Mouse (Mus musculus) liver, embryonic 11.5 days (tissue): ENCODE results near the gene Dpep3. TPM values are rescaled to one million over a fixed set of nuclear protein-coding genes. Genes with fewer than 3 reads are reported as not detected.
A peak's percentile ranks its signal among the peaks of the same experiment; 100 is the strongest.
"Not testable (repeated sequence)": the region's sequence is repeated elsewhere in the genome, so short reads cannot be mapped to it uniquely, and the experiment has no call there.

Source experiments
- ATAC-seq: fragments of 200-750 bp; cut with Nextera tagmentation; replicated peaks from 2 replicates; pipeline ENCODE4 v1.8.0; 2017; ENCODE audit warnings: moderate number of reproducible peaks, mild to moderate bottlenecking, moderate TSS enrichment, moderate library complexity; ENCODE audit not compliant: low FRiP score
- DNase-seq: peaks from one replicate; pipeline ENCODE4 v3.0.0-alpha.2; 2017; ENCODE audit warnings: low spot score
- H3K27ac ChIP-seq: fragments of 300-500 bp; sonication (generic); 2 replicates; pipeline ENCODE4 v1.5.1; 2014; ENCODE audit warnings: mild to moderate bottlenecking, low read depth, low read length, control low read depth
- H3K27me3 ChIP-seq: fragments of 300-500 bp; sonication (generic); replicated peaks from 2 replicates; pipeline ENCODE4 v1.6.1; 2014; ENCODE audit warnings: low read length, mixed read lengths; ENCODE audit not compliant: control insufficient read depth, insufficient read depth
- H3K36me3 ChIP-seq: fragments of 300-500 bp; sonication (generic); 2 replicates; pipeline ENCODE4 v1.6.1; 2014; ENCODE audit warnings: mild to moderate bottlenecking, low read length, moderate library complexity, mixed read lengths; ENCODE audit not compliant: control insufficient read depth, insufficient read depth
- H3K4me1 ChIP-seq: fragments of 300-500 bp; sonication (generic); replicated peaks from 2 replicates; pipeline ENCODE4 v1.6.1; 2014; ENCODE audit warnings: low read length, mixed read lengths; ENCODE audit not compliant: control insufficient read depth, insufficient read depth
- H3K4me2 ChIP-seq: fragments of 300-500 bp; sonication (generic); 2 replicates; pipeline ENCODE4 v1.6.1; 2014; ENCODE audit warnings: mild to moderate bottlenecking, control low read depth, moderate library complexity
- H3K4me3 ChIP-seq: fragments of 300-500 bp; sonication (generic); 2 replicates; pipeline ENCODE4 v1.5.1; 2014; ENCODE audit warnings: low read depth, low read length, control low read depth
- H3K9ac ChIP-seq: fragments of 300-500 bp; sonication (generic); 2 replicates; pipeline ENCODE4 v1.6.1; 2014; ENCODE audit warnings: low read depth, low read length, control low read depth
- H3K9me3 ChIP-seq: fragments of 300-500 bp; sonication (generic); 2 replicates; pipeline ENCODE4 v1.6.1; 2016; ENCODE audit warnings: low read length, inconsistent platforms, mixed read lengths; ENCODE audit not compliant: control insufficient read depth
- WGBS: fragments of 180-500 bp; shearing (Covaris S2); extraction: QIAGEN DNeasy Blood & Tissue Kit; methylation state at CpG from one replicate; pipeline ENCODE4 v1.1.7; 2014; 5-methylcytosine and 5-hydroxymethylcytosine counted together
- polyA plus RNA-seq: library from polyadenylated mRNA; unstranded; fragments of >200 nt; fragmentation: Nextera tagmentation; extraction: Ambion mirVana; gene quantifications from 2 replicates; pipeline ENCODE4 v1.2.1, GENCODE M21; 2014

The Dpep3 gene
- not detected in 2 replicates for polyA plus RNA-seq

- no peaks in the 10 kb centered on the region for H3K36me3 ChIP-seq
- no peaks in the 10 kb centered on the region; the same call in 1 of the 2 replicates for H3K4me1 ChIP-seq
- WGBS = 93% methylated on average over 15 of the region's 15 CpGs
- no peak within 1 kb of the TSS for H3K4me3 ChIP-seq
- H3K9me3 ChIP-seq = no peaks in the 10 kb centered on the region
- ATAC-seq (no peak), DNase-seq (no peak)
- H3K4me2 ChIP-seq = no peak within 1 kb of the TSS
- no peak within 1 kb of the TSS for H3K27ac ChIP-seq
- no peak within 1 kb of the TSS for H3K9ac ChIP-seq
- no peaks in the 10 kb centered on the region for H3K27me3 ChIP-seq
These were observed at the start of gene Dpep3 for GRCm38 (mm10) chr8:105979325-105979724. Dpep3 (minus strand) TSS chr8:105979429.

DNA sequence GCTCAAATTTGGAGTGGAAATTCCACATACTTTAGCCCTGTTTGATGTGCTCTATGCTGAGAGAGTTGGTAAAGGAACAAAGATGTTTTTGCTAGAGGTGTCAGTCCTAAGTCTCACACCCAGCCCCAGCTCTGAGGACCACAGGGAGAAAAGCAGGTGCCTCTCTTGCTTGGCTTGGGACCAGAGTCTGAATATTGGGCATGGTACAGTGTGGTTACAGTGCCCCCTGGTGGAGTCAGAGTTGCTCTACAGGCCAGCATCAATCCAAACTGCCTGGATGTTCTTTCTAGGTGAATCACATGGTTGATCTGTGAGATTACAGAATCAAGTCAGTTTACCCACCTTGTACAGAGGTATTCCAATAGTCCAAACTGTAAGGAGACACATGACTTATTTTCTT is 43.3 kb upstream of the Dpep3 start:
- DNase-seq (peak; percentile 57), ATAC-seq (peak; percentile 56; the same call in 1 of the 2 replicates)
- no peaks in the 10 kb centered on the region for H3K27me3 ChIP-seq
- H3K36me3 ChIP-seq = no peaks in the 10 kb centered on the region; the same call in 1 of the 2 replicates
- 0 out of 2 replicates have a peak, but pooled peaks cover 4% of the 10 kb centered on the region for H3K4me1 ChIP-seq
- no peak overlapping the region for H3K9ac ChIP-seq
- H3K27ac ChIP-seq = no peak overlapping the region
- no peak overlapping the region for H3K4me2 ChIP-seq
- H3K4me3 ChIP-seq = no peak overlapping the region
- no peaks in the 10 kb centered on the region for H3K9me3 ChIP-seq

DNA sequence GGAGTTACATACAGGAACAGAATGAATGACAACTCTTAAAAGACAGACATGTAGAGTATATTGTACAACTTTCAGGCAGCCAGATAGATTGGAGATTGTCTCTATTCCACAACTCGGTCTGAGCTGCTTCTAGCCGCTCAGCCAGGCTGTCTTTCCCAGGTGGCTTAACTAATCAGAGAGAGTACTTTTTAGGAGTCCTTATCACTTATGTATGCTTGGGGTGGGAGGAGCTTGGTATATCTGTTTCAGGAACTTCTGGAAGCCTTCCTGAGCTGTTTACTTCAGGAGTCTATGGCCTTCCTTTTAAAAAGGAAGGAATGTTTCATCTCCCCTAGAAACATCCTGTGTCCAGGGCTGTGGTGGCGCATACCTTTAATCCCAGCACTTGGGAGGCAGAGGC is 38.8 kb upstream of the Dpep3 start:
- no peak for ATAC-seq
- no peak overlapping the region for H3K4me2 ChIP-seq
- 79% methylated on average over 3 of the region's 3 CpGs for WGBS
- no peak overlapping the region for H3K27ac ChIP-seq
- no peak overlapping the region for H3K9ac ChIP-seq
- no peaks in the 10 kb centered on the region for H3K9me3 ChIP-seq
- no peak overlapping the region for H3K4me3 ChIP-seq
- DNase-seq = no peak
- peaks cover 6% of the 10 kb centered on the region; the same call in 1 of the 2 replicates for H3K4me1 ChIP-seq
- H3K27me3 ChIP-seq = no peaks in the 10 kb centered on the region
- no peaks in the 10 kb centered on the region for H3K36me3 ChIP-seq

GRCm38 (mm10) chr8:106017130-106017529 is 37.9 kb upstream of the Dpep3 start:
- 71% methylated on average over 7 of the region's 7 CpGs for WGBS
- ATAC-seq = no peak

GRCm38 (mm10) chr8:106016284-106016683 is 37.1 kb upstream of the Dpep3 start:
- no peak for ATAC-seq
- Histone ChIP-seq H3K27ac (no peak overlapping the region), H3K36me3 (no peaks in the 10 kb centered on the region)

More at GRCm38 (mm10) chr8:106017130-106017529, 37.9 kb upstream of the Dpep3 start:
- H3K4me1 ChIP-seq = peaks cover 6% of the 10 kb centered on the region; the same call in 1 of the 2 replicates
- H3K27me3 ChIP-seq = no peaks in the 10 kb centered on the region
- no peak overlapping the region for H3K4me2 ChIP-seq
- H3K9ac ChIP-seq = no peak overlapping the region
- H3K9me3 ChIP-seq = no peaks in the 10 kb centered on the region
- H3K36me3 ChIP-seq = no peaks in the 10 kb centered on the region
- no peak overlapping the region for H3K4me3 ChIP-seq
- no peak overlapping the region for H3K27ac ChIP-seq
- no peak for DNase-seq

DNA sequence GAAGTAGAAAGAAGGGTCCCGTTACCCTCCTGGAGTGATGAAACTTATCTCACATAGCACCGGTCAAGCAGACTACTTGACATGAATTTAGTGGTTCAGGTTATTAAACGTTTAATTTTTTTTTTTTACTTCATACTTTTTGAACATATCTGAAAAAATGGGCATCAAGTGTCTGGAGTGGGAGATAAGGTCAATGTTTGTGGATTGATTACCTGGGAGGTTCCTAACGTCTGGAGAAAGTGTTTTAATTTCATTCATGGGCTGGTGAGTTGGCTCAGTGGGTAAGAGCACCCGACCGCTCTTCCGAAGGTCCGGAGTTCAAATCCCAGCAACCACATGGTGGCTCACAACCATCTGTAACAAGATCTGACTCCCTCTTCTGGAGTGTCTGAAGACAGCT is 33.0 kb upstream of the Dpep3 start:
- H3K4me1 ChIP-seq, DNase-seq, ATAC-seq, H3K27me3 ChIP-seq, H3K9me3 ChIP-seq, H3K36me3 ChIP-seq: not testable (repeated sequence)
- Histone ChIP-seq H3K4me3 (peak overlapping the region; percentile 90), H3K4me2 (peak overlapping the region; percentile 99), H3K27ac (peak overlapping the region; percentile 76), H3K9ac (peak overlapping the region; percentile 89; the same call in 1 of the 2 replicates)
- 65% methylated on average over 8 of the region's 8 CpGs for WGBS

More at GRCm38 (mm10) chr8:106016284-106016683, 37.1 kb upstream of the Dpep3 start:
- Histone ChIP-seq H3K4me2 (no peak overlapping the region), H3K4me1 (peaks cover 6% of the 10 kb centered on the region; the same call in 1 of the 2 replicates), H3K27me3 (no peaks in the 10 kb centered on the region), H3K9ac (no peak overlapping the region), H3K9me3 (no peaks in the 10 kb centered on the region), H3K4me3 (no peak overlapping the region)
- no peak for DNase-seq
- WGBS = 68% methylated on average over 6 of the region's 6 CpGs

DNA sequence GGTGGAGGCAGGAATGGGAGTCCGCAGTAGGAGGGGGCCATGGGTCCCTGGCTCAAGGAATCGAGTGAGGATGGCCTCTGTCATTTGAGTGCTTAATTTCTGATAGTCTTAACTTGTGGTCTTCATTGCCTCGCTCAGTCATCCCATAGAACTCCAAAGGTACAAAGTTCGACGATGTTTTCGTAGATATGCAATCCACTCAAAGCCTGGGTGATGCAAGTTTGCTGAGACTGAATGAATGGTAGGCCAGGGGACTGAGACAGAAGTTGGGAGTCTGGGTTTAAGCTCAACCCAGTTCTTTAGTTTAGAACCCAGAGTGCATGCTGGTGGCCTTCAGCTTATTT is 32.4 kb upstream of the Dpep3 start, which contains the start of gene Ddx28:
Ddx28 (minus strand) TSS at position 240 of the 344 bp plus-strand sequence.
- H3K4me3 ChIP-seq = peak within 1 kb of the TSS; percentile 90
- H3K36me3 ChIP-seq = no peaks in the 10 kb centered on the region
- peak within 1 kb of the TSS; percentile 76 for H3K27ac ChIP-seq
- no peak for DNase-seq
- H3K9ac ChIP-seq = peak within 1 kb of the TSS; percentile 89
- H3K4me1 ChIP-seq = peaks cover 9% of the 10 kb centered on the region
- H3K27me3 ChIP-seq = no peaks in the 10 kb centered on the region
- 2% methylated on average over 6 of the region's 6 CpGs for WGBS
- H3K4me2 ChIP-seq = peak within 1 kb of the TSS; percentile 99
- H3K9me3 ChIP-seq = no peaks in the 10 kb centered on the region
- ATAC-seq = peak; percentile 33

DNA sequence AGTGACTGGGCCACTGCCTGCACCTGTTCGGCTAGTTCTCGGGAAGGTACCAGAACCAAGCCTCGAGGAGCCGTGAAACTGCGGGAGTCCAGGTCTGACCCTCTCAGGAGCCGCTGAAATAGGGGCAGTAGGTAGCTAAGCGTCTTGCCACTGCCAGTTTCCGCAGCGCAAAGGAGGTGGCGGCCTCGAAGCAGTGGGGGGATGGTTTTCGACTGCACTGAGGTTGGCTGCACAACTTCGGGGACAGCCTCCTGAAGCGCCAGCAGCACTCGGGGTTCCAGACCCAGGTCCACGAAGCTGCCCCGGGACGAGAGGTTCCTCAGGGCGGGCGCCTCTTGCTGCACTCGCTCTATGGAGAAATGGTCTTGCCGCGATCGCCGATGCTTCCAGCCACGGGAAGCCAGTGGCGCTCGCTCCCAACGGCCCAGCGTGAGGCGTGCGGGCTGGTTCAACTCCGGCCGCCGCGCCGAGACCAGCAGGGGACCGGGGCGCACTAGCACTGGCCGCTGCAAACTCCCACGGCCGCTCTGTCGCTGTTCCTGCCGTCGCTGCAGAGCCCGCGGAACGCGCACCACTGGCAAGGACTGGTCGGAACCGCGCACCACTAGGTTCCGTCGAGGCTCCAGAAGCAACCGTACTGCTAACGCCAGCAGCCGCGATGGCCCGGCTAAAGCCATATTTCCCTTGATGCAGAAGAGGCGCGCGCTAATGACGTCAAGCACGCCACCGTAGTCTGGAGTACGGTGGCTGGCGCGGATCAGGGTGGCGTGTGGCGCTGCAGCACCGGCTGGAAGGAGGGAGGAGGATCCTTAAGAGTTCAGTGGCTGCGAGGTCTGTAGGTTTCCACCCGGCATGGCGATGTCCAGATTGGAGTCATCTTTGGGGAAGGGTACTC is 31.8 kb upstream of the Dpep3 start:
- peak; percentile 87 for ATAC-seq
- peak overlapping the region; percentile 90 for H3K4me3 ChIP-seq
- 1% methylated on average over 74 of the region's 74 CpGs for WGBS

More for the DNA sequence above, 31.8 kb upstream of the Dpep3 start:
- peak; percentile 93 for DNase-seq
- no peaks in the 10 kb centered on the region for H3K36me3 ChIP-seq
- peak overlapping the region; percentile 89 for H3K9ac ChIP-seq
- H3K27me3 ChIP-seq = no peaks in the 10 kb centered on the region
- H3K27ac ChIP-seq = peak overlapping the region; percentile 76
- peaks cover 9% of the 10 kb centered on the region for H3K4me1 ChIP-seq
- H3K4me2 ChIP-seq = peak overlapping the region; percentile 99
- H3K9me3 ChIP-seq = no peaks in the 10 kb centered on the region
